Mouse (Mus musculus): Measurements from ENCODE around the gene Ube2g1.

GRCm38 (mm10) chr11:72659918-72660317 lies 52.8 kb downstream of the Ube2g1 start:
- no peak for TF ChIP-seq CTCF (IDR thresholded peaks at IDR 0.05; ENCODE audit: low read depth, low read length)
- TF ChIP-seq POLR2A (IDR thresholded peaks at IDR 0.05; ENCODE audit: borderline replicate concordance, low read depth, low read length): no peak

Data from bone marrow macrophage, adult 2 months (primary cell).